Mouse (Mus musculus): ENCODE results near the gene Cacna1i. TPM values are rescaled to one million over a fixed set of nuclear protein-coding genes. Genes with fewer than 3 reads are reported as not detected.

The Cacna1i gene
- polyA plus RNA-seq (2017; shearing (Covaris generic)), result not detected

GRCm38 (mm10) chr15:80286851-80287415 lies at the start of gene Cacna1i:
TSS of gene Cacna1i (plus strand) at chr15:80287238.

GRCm38 (mm10) chr15:80254847-80255645 lies 32.0 kb upstream of the Cacna1i start, which contains the start of gene Atf4:
TSS of gene Atf4 (plus strand) at chr15:80255184.

GRCm38 (mm10) chr15:80263610-80264575 lies 23.1 kb upstream of the Cacna1i start, which contains the start of gene Rps19bp1:
TSS of gene Rps19bp1 (minus strand) at chr15:80264315.

Other genes with a start within 250 kb of the Cacna1i start
- gene Syngr1, start 195.9 kb upstream of the Cacna1i start, polyA plus RNA-seq (2017; shearing (Covaris generic)), result not detected
- gene Rpl3, start 195.4 kb upstream of the Cacna1i start, polyA plus RNA-seq (2017; shearing (Covaris generic)), result 1,506 TPM
- gene Tab1, start 154.1 kb upstream of the Cacna1i start, polyA plus RNA-seq (2017; shearing (Covaris generic)), result 17.6 TPM
- gene Mgat3, start 113.5 kb upstream of the Cacna1i start, polyA plus RNA-seq (2017; shearing (Covaris generic)), result not detected
- 25.0 TPM for gene Mief1, start 53.2 kb upstream of the Cacna1i start, polyA plus RNA-seq (2017; shearing (Covaris generic))
- gene AC140267.1, start 51.4 kb upstream of the Cacna1i start, polyA plus RNA-seq (2017; shearing (Covaris generic)), result not detected
- 272 TPM for gene Atf4, start 32.1 kb upstream of the Cacna1i start, polyA plus RNA-seq (2017; shearing (Covaris generic))
- 16.0 TPM for gene Rps19bp1, start 22.9 kb upstream of the Cacna1i start, polyA plus RNA-seq (2017; shearing (Covaris generic))